Mouse (Mus musculus) myocyte (in vitro differentiated cells): ENCODE data around the gene Mical1. TPM values are rescaled to one million over a fixed set of nuclear protein-coding genes. Genes with fewer than 3 reads are reported as not detected.

Source experiments
- H3K27me3 ChIP-seq: one replicate; pipeline ENCODE4 v1.6.1; 2011; ENCODE audit not compliant: control insufficient read depth, insufficient read depth, insufficient read length
- H3K36me3 ChIP-seq: one replicate; pipeline ENCODE4 v1.6.1; 2011; ENCODE audit not compliant: control insufficient read depth, insufficient read depth
- H3K4me2 ChIP-seq: one replicate; pipeline ENCODE4 v1.6.1; 2011; ENCODE audit warnings: low read depth, control low read depth
- H3K4me3 ChIP-seq: one replicate; pipeline ENCODE4 v1.5.1; 2011; ENCODE audit warnings: mild to moderate bottlenecking, control low read depth, moderate library complexity
- H3K79me2 ChIP-seq: one replicate; pipeline ENCODE4 v1.6.1; 2011; ENCODE audit not compliant: control insufficient read depth, insufficient read depth
- H3ac ChIP-seq: one replicate; pipeline ENCODE4 v1.6.1; 2011; ENCODE audit not compliant: control insufficient read depth, insufficient read length
- CEBPB ChIP-seq: IDR thresholded peaks from 2 replicates; pipeline ENCODE4 v1.6.1; 2011; ENCODE audit warnings: mild to moderate bottlenecking, moderate library complexity; ENCODE audit not compliant: poor library complexity, insufficient read depth, severe bottlenecking
- E2F4 ChIP-seq: IDR thresholded peaks from one replicate; pipeline ENCODE4 v1.6.1; 2011; ENCODE audit warnings: mild to moderate bottlenecking, control low read depth, moderate library complexity; ENCODE audit not compliant: insufficient read depth
- MAX ChIP-seq: IDR thresholded peaks from one replicate; pipeline ENCODE4 v1.6.1; 2011; ENCODE audit warnings: low read depth, mild to moderate bottlenecking, control low read depth
- MYOD1 ChIP-seq, 3 experiments: IDR thresholded peaks; one replicate each; pipeline ENCODE4 v1.6.1; 2011; ENCODE audit warnings: control low read depth in 2 of 3, low read depth in 2 of 3, mild to moderate bottlenecking in 2 of 3, moderate library complexity in 1 of 3; ENCODE audit not compliant: insufficient read length in 2 of 3, control insufficient read depth in 1 of 3
- MYOG ChIP-seq, 3 experiments: IDR thresholded peaks; one replicate each; pipeline ENCODE4 v1.6.1; 2011; ENCODE audit warnings: control low read depth in 2 of 3, low read depth in 2 of 3, mild to moderate bottlenecking in 2 of 3; ENCODE audit not compliant: insufficient read length in 2 of 3, control insufficient read depth in 1 of 3, insufficient read depth in 1 of 3
- POLR2A ChIP-seq: IDR thresholded peaks from one replicate; pipeline ENCODE4 v1.6.1; 2011; ENCODE audit warnings: low read depth, mild to moderate bottlenecking, control low read depth, moderate library complexity; ENCODE audit not compliant: insufficient read length
- POLR2AphosphoS2 ChIP-seq: IDR thresholded peaks from one replicate; pipeline ENCODE4 v1.6.1; 2011; ENCODE audit warnings: low read depth, control low read depth; ENCODE audit not compliant: insufficient read length
- REST ChIP-seq: IDR thresholded peaks from one replicate; pipeline ENCODE4 v1.6.1; 2011; ENCODE audit warnings: mild to moderate bottlenecking, control low read depth, moderate library complexity; ENCODE audit not compliant: insufficient read depth, insufficient read length
- SRF ChIP-seq: IDR thresholded peaks from one replicate; pipeline ENCODE4 v1.6.1; 2011; ENCODE audit warnings: low read depth; ENCODE audit not compliant: control insufficient read depth, insufficient read length
- TCF12 ChIP-seq: IDR thresholded peaks from one replicate; pipeline ENCODE4 v1.6.1; 2011; ENCODE audit warnings: mild to moderate bottlenecking, control low read depth; ENCODE audit not compliant: poor library complexity, insufficient read depth, severe bottlenecking
- TCF3 ChIP-seq: IDR thresholded peaks from one replicate; pipeline ENCODE4 v1.6.1; 2011; ENCODE audit warnings: low read depth, control low read depth; ENCODE audit not compliant: insufficient read length
- USF1 ChIP-seq: IDR thresholded peaks from one replicate; pipeline ENCODE4 v1.6.1; 2011; ENCODE audit warnings: low read depth, mild to moderate bottlenecking, control low read depth, moderate library complexity
- polyA plus RNA-seq: library from polyadenylated mRNA; unstranded; fragments of >200 nt; fragmentation: generic; extraction: Trizol; gene quantifications from one replicate; pipeline ENCODE4 v1.2.1, GENCODE M21; 2012; ENCODE audit warnings: missing spikeins

Gene Mical1
- polyA plus RNA-seq, 1 experiment, result 77.0 TPM

GRCm38 (mm10) chr10:41518981-41519618 is 43.0 kb downstream of the Mical1 start, which contains the start of gene Cd164:
Gene Cd164, plus strand, starts transcription at chr10:41519414.
- H3K79me2 ChIP-seq, result peaks cover 46% of the 10 kb centered on the region

GRCm38 (mm10) chr10:41519640-41520409 is 43.7 kb downstream of the Mical1 start:
- Histone ChIP-seq H3ac (peak overlapping the region; percentile 62), H3K4me3 (peak overlapping the region; percentile 75), H3K4me2 (peak overlapping the region; percentile 88), H3K27me3 (no peaks in the 10 kb centered on the region), H3K36me3 (peaks cover 16% of the 10 kb centered on the region), H3K79me2 (peaks cover 53% of the 10 kb centered on the region)
- TF ChIP-seq TCF12 (no peak), TCF3 (no peak), MYOD1 (IDR thresholded peaks at IDR 0.05; ENCODE audit: control insufficient read depth in 1 of 3, insufficient read length in 2 of 3, low read depth in 2 of 3) (no peak), MYOG (IDR thresholded peaks at IDR 0.05; ENCODE audit: control insufficient read depth in 1 of 3, insufficient read depth in 1 of 3, insufficient read length in 2 of 3, low read depth in 2 of 3) (peak in 1 of 3 experiments; percentile 34), POLR2AphosphoS2 (no peak), SRF (no peak), POLR2A (no peak), USF1 (no peak), E2F4 (no peak)

More at GRCm38 (mm10) chr10:41518981-41519618, 43.0 kb downstream of the Mical1 start, which contains the start of gene Cd164:
- H3K36me3 ChIP-seq, result peaks cover 10% of the 10 kb centered on the region
- peak within 1 kb of the TSS; percentile 62 for H3ac ChIP-seq
- peak within 1 kb of the TSS; percentile 88 for H3K4me2 ChIP-seq
- no peaks in the 10 kb centered on the region for H3K27me3 ChIP-seq
- no peak for TF ChIP-seq MAX
- peak; percentile 5 for TF ChIP-seq REST
- peak; percentile 10 for TF ChIP-seq TCF3
- TF ChIP-seq POLR2AphosphoS2, result peak; percentile 99
- peak; percentile 89 for TF ChIP-seq USF1
- no peak for TF ChIP-seq TCF12
- TF ChIP-seq SRF, result no peak
- TF ChIP-seq MYOG (IDR thresholded peaks at IDR 0.05; ENCODE audit: control insufficient read depth in 1 of 3, insufficient read depth in 1 of 3, insufficient read length in 2 of 3, low read depth in 2 of 3), result peak in 2 of 3 experiments; percentile 43 to 50
- TF ChIP-seq MYOD1 (IDR thresholded peaks at IDR 0.05; ENCODE audit: control insufficient read depth in 1 of 3, insufficient read length in 2 of 3, low read depth in 2 of 3), result peak in 2 of 3 experiments; percentile 59 to 79
- no peak for TF ChIP-seq CEBPB
- TF ChIP-seq POLR2A, result peak; percentile 90
- peak within 1 kb of the TSS; percentile 75 for H3K4me3 ChIP-seq

GRCm38 (mm10) chr10:41520410-41520673 is 44.2 kb downstream of the Mical1 start:
- peak overlapping the region; percentile 75 for H3K4me3 ChIP-seq
- peaks cover 59% of the 10 kb centered on the region for H3K79me2 ChIP-seq
- no peak for TF ChIP-seq MYOG (IDR thresholded peaks at IDR 0.05; ENCODE audit: control insufficient read depth in 1 of 3, insufficient read depth in 1 of 3, insufficient read length in 2 of 3, low read depth in 2 of 3)
- no peak for TF ChIP-seq TCF3
- TF ChIP-seq SRF, result no peak
- TF ChIP-seq CEBPB, result no peak
- TF ChIP-seq POLR2AphosphoS2, result no peak
- no peak for TF ChIP-seq USF1
- TF ChIP-seq E2F4, result no peak
- no peak for TF ChIP-seq REST
- TF ChIP-seq MAX, result no peak
- no peak for TF ChIP-seq TCF12
- TF ChIP-seq MYOD1 (IDR thresholded peaks at IDR 0.05; ENCODE audit: control insufficient read depth in 1 of 3, insufficient read length in 2 of 3, low read depth in 2 of 3), result no peak
- no peak for TF ChIP-seq POLR2A
- no peaks in the 10 kb centered on the region for H3K27me3 ChIP-seq
- peak overlapping the region; percentile 88 for H3K4me2 ChIP-seq
- peaks cover 16% of the 10 kb centered on the region for H3K36me3 ChIP-seq
- peak overlapping the region; percentile 62 for H3ac ChIP-seq

GRCm38 (mm10) chr10:41523386-41523785 is 47.3 kb downstream of the Mical1 start:
- H3K79me2 ChIP-seq, result peaks cover 86% of the 10 kb centered on the region
- TF ChIP-seq POLR2A, result no peak
- TF ChIP-seq E2F4, result no peak
- TF ChIP-seq CEBPB, result no peak
- TF ChIP-seq SRF, result no peak
- TF ChIP-seq MYOD1 (IDR thresholded peaks at IDR 0.05; ENCODE audit: control insufficient read depth in 1 of 3, insufficient read length in 2 of 3, low read depth in 2 of 3), result no peak
- TF ChIP-seq MYOG (IDR thresholded peaks at IDR 0.05; ENCODE audit: control insufficient read depth in 1 of 3, insufficient read depth in 1 of 3, insufficient read length in 2 of 3, low read depth in 2 of 3), result no peak
- no peak for TF ChIP-seq USF1
- TF ChIP-seq TCF12, result no peak
- TF ChIP-seq MAX, result no peak
- no peak for TF ChIP-seq TCF3
- no peak for TF ChIP-seq REST
- TF ChIP-seq POLR2AphosphoS2, result no peak
- H3K36me3 ChIP-seq, result peaks cover 39% of the 10 kb centered on the region
- H3ac ChIP-seq, result no peak overlapping the region
- no peaks in the 10 kb centered on the region for H3K27me3 ChIP-seq
- peak overlapping the region; percentile 75 for H3K4me3 ChIP-seq
- peak overlapping the region; percentile 88 for H3K4me2 ChIP-seq
